Mouse (Mus musculus): ENCODE measurements around the gene Pum1. TPM values are rescaled to one million over a fixed set of nuclear protein-coding genes. Genes with fewer than 3 reads are reported as not detected.

The Pum1 gene
- polyA plus RNA-seq, 1 experiment from 2014 or later, result 49.6 TPM

DNA sequence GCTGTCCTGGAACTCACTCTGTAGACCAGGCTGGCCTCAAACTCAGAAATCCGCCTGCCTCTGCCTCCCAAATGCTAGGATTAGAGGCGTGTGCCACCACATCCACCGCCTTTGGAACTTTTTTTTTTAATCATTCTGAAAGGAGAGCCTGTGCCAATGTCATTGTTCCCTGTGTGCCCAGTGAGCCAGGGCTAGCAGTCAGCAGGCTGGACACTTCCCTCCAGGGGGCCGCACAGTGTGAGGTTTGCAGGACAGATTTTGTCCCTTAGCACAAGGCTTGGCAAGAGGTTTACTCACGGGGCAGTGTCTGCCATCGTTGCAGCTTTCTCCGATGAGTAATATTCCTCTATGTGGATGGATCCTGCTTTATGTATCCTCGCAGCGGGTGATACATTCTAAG is 143.6 kb downstream of the Pum1 start:
- ATAC-seq, result no peak
- DNase-seq (ENCODE audit: low read depth, low spot score), result no peak
- POLR2A ChIA-PET, result no interaction called here
- no peaks in the 10 kb centered on the region for H3K27me3 ChIP-seq
- in situ Hi-C loops (cut with MboI; ENCODE audit: low pct_unique_long_range_greater_than_20kb), result no loop called here
- CTCF ChIA-PET, result interaction anchor here (1.2 kb wide), 1 partner anchor 69 kb away, joined by 3 read pairs; no protein-coding TSS in a partner anchor
- TF ChIP-seq CTCF (IDR thresholded peaks at IDR 0.05), result no peak

DNA sequence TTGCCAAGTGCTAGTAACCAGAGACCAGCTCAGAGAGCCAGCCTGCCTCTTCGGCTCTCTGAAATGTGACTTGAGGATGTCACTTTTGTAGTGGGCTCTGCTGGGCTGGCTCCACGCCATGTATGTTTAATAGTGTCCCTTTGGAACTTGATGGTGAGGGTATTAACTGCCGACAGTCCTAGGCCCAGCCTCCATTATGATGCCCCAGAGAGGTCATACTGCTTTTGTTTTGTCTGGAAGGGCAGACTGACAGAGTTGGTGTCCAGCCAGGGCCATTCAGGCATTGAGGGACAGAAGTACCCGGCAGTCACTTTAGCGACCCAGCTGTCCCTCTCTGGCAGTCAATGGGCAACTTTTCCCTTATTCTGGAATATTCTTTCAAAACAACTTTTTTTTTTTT is 146.7 kb downstream of the Pum1 start:
- no peaks in the 10 kb centered on the region for H3K27me3 ChIP-seq
- ChIA-PET POLR2A (no interaction called here), CTCF (no interaction called here)
- TF ChIP-seq CTCF (IDR thresholded peaks at IDR 0.05), result no peak
- no peak for ATAC-seq
- DNase-seq (ENCODE audit: low read depth, low spot score), result no peak
- in situ Hi-C loops (cut with MboI; ENCODE audit: low pct_unique_long_range_greater_than_20kb), result no loop called here

DNA sequence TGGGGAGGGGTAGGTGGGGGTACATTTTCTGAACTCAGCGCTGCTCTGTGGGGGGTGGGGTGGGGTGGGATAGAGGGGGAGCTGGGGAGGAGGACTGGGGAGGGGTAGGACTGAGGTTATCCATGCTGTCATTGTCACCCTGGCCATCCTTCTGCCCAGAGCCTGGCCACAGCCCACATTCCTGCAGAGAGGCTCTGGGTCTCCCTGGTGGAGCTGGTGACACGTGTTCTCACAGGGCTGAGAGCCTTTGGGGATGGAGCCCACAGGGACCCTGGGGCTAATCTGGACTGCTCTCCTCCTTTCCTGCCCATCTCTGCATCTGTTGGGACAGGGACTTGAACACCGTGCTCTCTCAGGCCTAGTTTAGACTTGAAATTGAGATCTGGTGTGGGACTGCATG is 147.7 kb downstream of the Pum1 start:
- CTCF ChIA-PET, result interaction anchor here (1.3 kb wide), 1 partner anchor 20 kb away, joined by 3 read pairs; no protein-coding TSS in a partner anchor
- POLR2A ChIA-PET, result interaction anchor here (1.4 kb wide), 1 partner anchor 8 kb away, joined by 3 read pairs; no protein-coding TSS in a partner anchor
- ATAC-seq, result no peak
- TF ChIP-seq CTCF (IDR thresholded peaks at IDR 0.05), result no peak
- H3K27me3 ChIP-seq, result no peaks in the 10 kb centered on the region
- DNase-seq (ENCODE audit: low read depth, low spot score), result no peak
- in situ Hi-C loops (cut with MboI; ENCODE audit: low pct_unique_long_range_greater_than_20kb), result no loop called here

GRCm38 (mm10) chr4:130811385-130811784 is 148.3 kb downstream of the Pum1 start:
- no peak for TF ChIP-seq CTCF (IDR thresholded peaks at IDR 0.05)
- H3K27me3 ChIP-seq, result no peaks in the 10 kb centered on the region
- POLR2A ChIA-PET, result interaction anchor here (1.4 kb wide), 1 partner anchor 8 kb away, joined by 3 read pairs; no protein-coding TSS in a partner anchor
- no peak for DNase-seq (ENCODE audit: low read depth, low spot score)
- no peak for ATAC-seq
- CTCF ChIA-PET, result interaction anchor here (1.3 kb wide), 1 partner anchor 21 kb away, joined by 3 read pairs; no protein-coding TSS in a partner anchor
- in situ Hi-C loops (cut with MboI; ENCODE audit: low pct_unique_long_range_greater_than_20kb), result no loop called here

DNA sequence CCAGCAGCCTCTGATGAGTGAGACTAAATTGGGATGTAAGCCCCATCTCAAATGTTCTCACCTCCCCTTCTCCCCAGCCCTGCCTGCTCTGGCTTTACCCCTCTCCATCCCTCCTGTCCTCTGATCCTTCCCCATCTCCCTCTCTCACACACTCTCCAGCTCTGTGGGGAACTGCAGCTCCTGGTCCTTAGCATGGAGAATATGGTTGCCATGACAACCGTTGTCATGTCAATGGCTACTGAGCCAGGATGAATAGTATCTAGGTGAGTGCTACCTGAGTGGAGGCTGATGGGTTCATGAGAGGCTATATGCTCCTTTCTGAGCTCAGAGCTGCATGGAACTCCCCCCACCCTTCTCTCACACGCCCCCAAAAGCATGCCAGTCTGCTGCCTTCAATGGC is 150.8 kb downstream of the Pum1 start:
- ATAC-seq (no peak), DNase-seq (ENCODE audit: low read depth, low spot score) (no peak)
- H3K27me3 ChIP-seq, result no peaks in the 10 kb centered on the region
- TF ChIP-seq CTCF (IDR thresholded peaks at IDR 0.05), result no peak
- ChIA-PET POLR2A (interaction anchor here (0.6 kb wide), 1 partner anchor 22 kb away, joined by 5 read pairs; no protein-coding TSS in a partner anchor), CTCF (interaction anchor here (0.7 kb wide), 1 partner anchor 9 kb away, joined by 3 read pairs; no protein-coding TSS in a partner anchor)
- in situ Hi-C loops (cut with MboI; ENCODE audit: low pct_unique_long_range_greater_than_20kb), result no loop called here

- H3K27me3 ChIP-seq, result no peaks in the 10 kb centered on the region
- in situ Hi-C loops (cut with MboI; ENCODE audit: low pct_unique_long_range_greater_than_20kb), result no loop called here
- ATAC-seq (no peak), DNase-seq (ENCODE audit: low read depth, low spot score) (no peak)
- ChIA-PET POLR2A (interaction anchor here (0.6 kb wide), 1 partner anchor 23 kb away, joined by 5 read pairs; no protein-coding TSS in a partner anchor), CTCF (no interaction called here)
- TF ChIP-seq CTCF (IDR thresholded peaks at IDR 0.05), result no peak
These were observed 151.7 kb downstream of the Pum1 start for GRCm38 (mm10) chr4:130814742-130815330.

DNA sequence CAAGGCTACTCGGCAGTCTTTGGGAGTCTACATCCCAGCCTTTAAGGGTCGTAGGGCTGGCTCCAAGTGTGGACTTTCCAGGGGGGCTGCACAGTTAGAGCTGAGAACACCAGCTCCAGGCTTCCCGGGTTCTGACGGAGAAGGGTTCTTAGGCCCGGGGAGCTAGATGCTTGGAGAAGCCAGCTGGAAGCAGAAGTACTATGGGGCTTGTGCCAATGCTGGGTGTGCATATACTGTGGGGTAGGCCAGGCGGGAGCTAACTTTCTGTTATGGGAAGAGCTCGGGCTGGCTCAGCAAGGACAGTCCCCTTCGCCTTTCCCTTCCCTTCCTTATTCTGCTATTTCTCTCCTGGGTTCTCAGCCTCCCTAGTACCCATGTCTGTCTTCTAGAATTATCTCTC is 152.7 kb downstream of the Pum1 start:
- no peak for TF ChIP-seq CTCF (IDR thresholded peaks at IDR 0.05)
- no peaks in the 10 kb centered on the region for H3K27me3 ChIP-seq
- ATAC-seq (no peak), DNase-seq (ENCODE audit: low read depth, low spot score) (no peak)
- in situ Hi-C loops (cut with MboI; ENCODE audit: low pct_unique_long_range_greater_than_20kb), result no loop called here
- ChIA-PET POLR2A (no interaction called here), CTCF (no interaction called here)

GRCm38 (mm10) chr4:130819806-130820205 is 156.7 kb downstream of the Pum1 start:
- in situ Hi-C loops (cut with MboI; ENCODE audit: low pct_unique_long_range_greater_than_20kb), result no loop called here
- DNase-seq (ENCODE audit: low read depth, low spot score), result no peak

DNA sequence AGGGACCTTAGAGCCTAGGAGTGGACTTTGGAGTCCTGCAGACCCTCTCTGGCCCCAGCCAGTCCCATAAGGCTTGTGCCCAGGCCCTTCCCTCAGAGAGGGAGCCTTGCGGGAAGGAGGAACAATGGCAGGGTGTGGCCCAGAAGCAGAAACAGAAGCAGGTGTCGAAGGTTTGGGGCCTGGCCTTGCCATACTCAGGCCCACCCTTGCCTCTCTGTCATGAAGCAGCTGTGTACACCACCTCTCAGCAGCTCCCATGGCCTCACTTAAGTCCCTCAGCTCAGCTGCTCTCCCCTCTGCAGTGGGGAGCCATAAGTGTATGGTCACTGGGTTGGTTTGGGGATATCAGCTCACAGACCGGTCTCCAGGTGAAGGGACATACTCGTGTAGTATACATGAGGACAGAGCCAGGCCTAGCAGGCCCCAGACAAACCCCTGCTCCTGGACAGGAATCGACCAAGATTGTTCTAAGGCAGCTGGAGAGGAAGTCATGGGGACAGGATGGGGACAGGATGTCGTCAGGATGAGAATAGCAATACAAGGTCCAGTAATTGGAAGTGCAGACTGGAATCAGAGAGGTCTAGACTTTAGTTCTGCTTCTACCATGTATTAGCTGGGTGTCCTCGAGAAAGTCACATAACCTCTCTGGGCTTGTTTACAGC is 157.6 kb downstream of the Pum1 start:
- ChIA-PET CTCF (interaction anchor here (1.2 kb wide), 1 partner anchor 58 kb away, joined by 4 read pairs; no protein-coding TSS in a partner anchor), POLR2A (no interaction called here)
- in situ Hi-C loops (cut with MboI; ENCODE audit: low pct_unique_long_range_greater_than_20kb), result no loop called here
- DNase-seq (ENCODE audit: low read depth, low spot score), result no peak
- ATAC-seq, result no peak
- TF ChIP-seq CTCF (IDR thresholded peaks at IDR 0.05), result no peak
- H3K27me3 ChIP-seq, result no peaks in the 10 kb centered on the region

More at GRCm38 (mm10) chr4:130819806-130820205, 156.7 kb downstream of the Pum1 start:
- no peak for TF ChIP-seq CTCF (IDR thresholded peaks at IDR 0.05)
- ATAC-seq, result no peak
- no peaks in the 10 kb centered on the region for H3K27me3 ChIP-seq
- ChIA-PET POLR2A (no interaction called here), CTCF (no interaction called here)

- DNase-seq (ENCODE audit: low read depth, low spot score), result no peak
- no peaks in the 10 kb centered on the region for H3K27me3 ChIP-seq
- POLR2A ChIA-PET, result no interaction called here
- no peak for ATAC-seq
- CTCF ChIA-PET, result no interaction called here
- in situ Hi-C loops (cut with MboI; ENCODE audit: low pct_unique_long_range_greater_than_20kb), result no loop called here
- TF ChIP-seq CTCF (IDR thresholded peaks at IDR 0.05), result no peak
These were observed 165.9 kb downstream of the Pum1 start for GRCm38 (mm10) chr4:130828851-130829673.

Other genes starting within 250 kb of the Pum1 start
- 8.1 TPM for gene Nkain1, start 89.1 kb upstream of the Pum1 start, polyA plus RNA-seq (2021)
- 39.8 TPM for gene Sdc3, start 129.2 kb downstream of the Pum1 start, polyA plus RNA-seq (2021)
- not detected for gene Laptm5, start 249.8 kb downstream of the Pum1 start, polyA plus RNA-seq (2021)

Measured in Patski (cell line).